Mouse (Mus musculus) lung, adult 2 months (tissue): ENCODE measurements around the gene Prr18.

Experiments used
- CTCF ChIP-seq: fragments of 200-500 bp; IDR thresholded peaks from 2 replicates; pipeline ENCODE4 v1.5.1; 2011; ENCODE audit warnings: mild to moderate bottlenecking, low read length, control low read depth; ENCODE audit not compliant: insufficient read depth
- POLR2A ChIP-seq: fragments of 200-500 bp; IDR thresholded peaks from 2 replicates; pipeline ENCODE4 v1.6.1; 2011; ENCODE audit warnings: low read depth, mild to moderate bottlenecking, control low read depth, low read length, borderline replicate concordance; ENCODE audit errors: extremely low read depth

GRCm38 (mm10) chr17:8377298-8377697 lies 40.0 kb downstream of the Prr18 start:
- no peak for TF ChIP-seq POLR2A
- TF ChIP-seq CTCF: no peak
